Mouse (Mus musculus): Measurements from ENCODE around the gene Ddx10. TPM values are rescaled to one million over a fixed set of nuclear protein-coding genes. Genes with fewer than 3 reads are reported as not detected.

Ddx10 gene
- total and polyA plus RNA-seq, 3 experiments: 45.1 to 48.4 (median 46.5) TPM

GRCm38 (mm10) chr9:53268731-53269465, 21.0 kb upstream of the Ddx10 start (continued):
- TF ChIP-seq ZNF384 (IDR thresholded peaks at IDR 0.05; ENCODE audit: low read depth, low read length): no peak
- no peak for TF ChIP-seq USF2 (IDR thresholded peaks at IDR 0.05; ENCODE audit: borderline replicate concordance in 1 of 2, insufficient read depth in 1 of 2, low read depth in 1 of 2, low read length in 2 of 2)
- no peak for TF ChIP-seq UBTF (IDR thresholded peaks at IDR 0.05; ENCODE audit: borderline replicate concordance, insufficient read depth, low read depth, low read length)
- TF ChIP-seq MAFK (IDR thresholded peaks at IDR 0.05; ENCODE audit: borderline replicate concordance, low read depth, low read length): no peak
- TF ChIP-seq TBP (IDR thresholded peaks at IDR 0.05; ENCODE audit: low read depth, low read length): no peak
- no peak for TF ChIP-seq ETS1 (IDR thresholded peaks at IDR 0.05; ENCODE audit: low read depth, low read length)
- no peak for TF ChIP-seq MAX (IDR thresholded peaks at IDR 0.05; ENCODE audit: low read length)
- no peak for TF ChIP-seq KAT2A (conservative IDR thresholded peaks at IDR 0.05; ENCODE audit: low read depth, low read length)
- TF ChIP-seq TAL1 (IDR thresholded peaks at IDR 0.05; ENCODE audit: low read length): no peak
- TF ChIP-seq MYB (IDR thresholded peaks at IDR 0.05; ENCODE audit: low read depth, low read length): no peak
- 0 out of 2 replicates have a peak, but pooled peaks have one; percentile 9 for TF ChIP-seq TCF12 (IDR thresholded peaks at IDR 0.05; ENCODE audit: low read depth, low read length)
- TF ChIP-seq RCOR1 (IDR thresholded peaks at IDR 0.05; ENCODE audit: low read depth, low read length): no peak
- TF ChIP-seq POLR2AphosphoS5 (IDR thresholded peaks at IDR 0.05; ENCODE audit: borderline replicate concordance, low read depth, low read length): no peak
- TF ChIP-seq MXI1 (IDR thresholded peaks at IDR 0.05; ENCODE audit: low read depth, low read length): no peak
- no peak for TF ChIP-seq MEF2A (IDR thresholded peaks at IDR 0.05; ENCODE audit: extremely low read depth, insufficient replicate concordance, low read depth, low read length, poor library complexity, severe bottlenecking)
- TF ChIP-seq HCFC1 (IDR thresholded peaks at IDR 0.05; ENCODE audit: low read depth, low read length): no peak
- peak; percentile 24 to 50; a peak in 2 of 4 replicates for TF ChIP-seq EP300 (IDR thresholded peaks at IDR 0.05; ENCODE audit: low read depth in 1 of 2, low read length in 2 of 2)
- TF ChIP-seq GABPA (IDR thresholded peaks at IDR 0.05; ENCODE audit: low read depth, low read length): no peak

- no peak overlapping the region for H3K4me3 ChIP-seq (ENCODE audit: control insufficient read depth in 1 of 2, insufficient read depth in 1 of 2, low read depth in 2 of 2, low read length in 2 of 2)
- H3K79me2 ChIP-seq (ENCODE audit: control insufficient read depth, insufficient read depth, low read length, poor library complexity): no peaks in the 10 kb centered on the region
- no peak overlapping the region for H3K9ac ChIP-seq (ENCODE audit: control insufficient read depth, low read depth, low read length, poor library complexity, severe bottlenecking)
- no peaks in the 10 kb centered on the region for H3K9me3 ChIP-seq (replicated peaks; ENCODE audit: insufficient read depth, low read length)
- no peak for TF ChIP-seq CHD2 (IDR thresholded peaks at IDR 0.05; ENCODE audit: low read length)
- TF ChIP-seq TCF12 (IDR thresholded peaks at IDR 0.05; ENCODE audit: low read depth, low read length): no peak
- no peak for TF ChIP-seq ETS1 (IDR thresholded peaks at IDR 0.05; ENCODE audit: low read depth, low read length)
- no peak for TF ChIP-seq ZMIZ1 (IDR thresholded peaks at IDR 0.05; ENCODE audit: low read depth, low read length)
- TF ChIP-seq ZC3H11A (IDR thresholded peaks at IDR 0.05; ENCODE audit: low read depth, low read length): no peak
- TF ChIP-seq KAT2A (conservative IDR thresholded peaks at IDR 0.05; ENCODE audit: low read depth, low read length): no peak
- no peak for TF ChIP-seq MYB (IDR thresholded peaks at IDR 0.05; ENCODE audit: low read depth, low read length)
- TF ChIP-seq MYC (IDR thresholded peaks at IDR 0.05; ENCODE audit: low read depth, low read length): no peak
- DNase-seq (ENCODE audit: low read depth, low spot score): no peak
- no peak overlapping the region for H3K27ac ChIP-seq (ENCODE audit: control insufficient read depth, low read depth, low read length)
- no peaks in the 10 kb centered on the region for H3K4me1 ChIP-seq (ENCODE audit: control insufficient read depth in 1 of 2, insufficient read depth in 2 of 2, low read length in 2 of 2)
- H3K27me3 ChIP-seq (ENCODE audit: control insufficient read depth in 1 of 2, insufficient read depth in 2 of 2, low read length in 2 of 2): peaks cover 5 to 6% of the 10 kb centered on the region in 2 experiments; a peak in 3 of 4 replicates
- no peaks in the 10 kb centered on the region for H3K36me3 ChIP-seq (ENCODE audit: control insufficient read depth in 1 of 2, insufficient read depth in 2 of 2, low read length in 2 of 2)
Observed at GRCm38 (mm10) chr9:53268036-53268435, 20.2 kb upstream of the Ddx10 start.

Data from MEL (cell line).